Mouse (Mus musculus): ENCODE data around the gene Anxa1.

Anxa1 gene

GRCm38 (mm10) chr19:20390455-20390994 lies at the start of gene Anxa1:
Anxa1 (minus strand) TSS chr19:20390944.
- in situ Hi-C loops (cut with MboI, MseI), result loop anchor here (25.0 kb wide), 1 partner anchor 1728 kb away; the partner anchor contains the start of gene Carnmt1

- in situ Hi-C loops (cut with MboI, MseI), result no loop called here
These were observed 46.3 kb upstream of the Anxa1 start for GRCm38 (mm10) chr19:20437043-20437442.

GRCm38 (mm10) chr19:20434541-20434940 lies 43.8 kb upstream of the Anxa1 start:
- in situ Hi-C loops (cut with MboI, MseI), result loop anchor here (5.0 kb wide), 1 partner anchor 72 kb away; no protein-coding TSS in a partner anchor

GRCm38 (mm10) chr19:20433966-20434365 lies 43.2 kb upstream of the Anxa1 start:
- in situ Hi-C loops (cut with MboI, MseI), result loop anchor here (5.0 kb wide), 1 partner anchor 72 kb away; no protein-coding TSS in a partner anchor

GRCm38 (mm10) chr19:20426443-20427161 lies 35.9 kb upstream of the Anxa1 start:
- in situ Hi-C loops (cut with MboI, MseI), result no loop called here

DNA sequence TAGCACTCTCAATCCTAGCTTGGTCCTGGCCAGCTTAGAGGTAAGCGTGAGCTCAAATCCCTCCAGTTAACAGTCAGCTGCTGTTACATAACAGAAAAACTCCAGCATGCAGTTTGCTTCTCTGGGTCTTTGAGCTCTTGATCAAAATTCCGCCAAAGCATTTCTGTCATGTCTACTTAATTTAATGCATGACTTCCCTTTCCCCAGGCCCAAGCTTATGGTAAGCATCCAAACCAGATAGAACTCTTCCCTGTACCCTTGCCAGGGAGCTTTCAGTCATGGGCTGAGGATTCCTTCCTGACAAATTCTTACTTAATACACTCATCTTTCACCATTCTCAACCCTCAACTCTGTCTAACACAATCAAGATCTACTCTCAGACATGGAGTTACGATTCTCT lies 20.5 kb upstream of the Anxa1 start:
- in situ Hi-C loops (cut with MboI, MseI), result loop anchor here (10.0 kb wide), 1 partner anchor 854 kb away; no protein-coding TSS in a partner anchor

DNA sequence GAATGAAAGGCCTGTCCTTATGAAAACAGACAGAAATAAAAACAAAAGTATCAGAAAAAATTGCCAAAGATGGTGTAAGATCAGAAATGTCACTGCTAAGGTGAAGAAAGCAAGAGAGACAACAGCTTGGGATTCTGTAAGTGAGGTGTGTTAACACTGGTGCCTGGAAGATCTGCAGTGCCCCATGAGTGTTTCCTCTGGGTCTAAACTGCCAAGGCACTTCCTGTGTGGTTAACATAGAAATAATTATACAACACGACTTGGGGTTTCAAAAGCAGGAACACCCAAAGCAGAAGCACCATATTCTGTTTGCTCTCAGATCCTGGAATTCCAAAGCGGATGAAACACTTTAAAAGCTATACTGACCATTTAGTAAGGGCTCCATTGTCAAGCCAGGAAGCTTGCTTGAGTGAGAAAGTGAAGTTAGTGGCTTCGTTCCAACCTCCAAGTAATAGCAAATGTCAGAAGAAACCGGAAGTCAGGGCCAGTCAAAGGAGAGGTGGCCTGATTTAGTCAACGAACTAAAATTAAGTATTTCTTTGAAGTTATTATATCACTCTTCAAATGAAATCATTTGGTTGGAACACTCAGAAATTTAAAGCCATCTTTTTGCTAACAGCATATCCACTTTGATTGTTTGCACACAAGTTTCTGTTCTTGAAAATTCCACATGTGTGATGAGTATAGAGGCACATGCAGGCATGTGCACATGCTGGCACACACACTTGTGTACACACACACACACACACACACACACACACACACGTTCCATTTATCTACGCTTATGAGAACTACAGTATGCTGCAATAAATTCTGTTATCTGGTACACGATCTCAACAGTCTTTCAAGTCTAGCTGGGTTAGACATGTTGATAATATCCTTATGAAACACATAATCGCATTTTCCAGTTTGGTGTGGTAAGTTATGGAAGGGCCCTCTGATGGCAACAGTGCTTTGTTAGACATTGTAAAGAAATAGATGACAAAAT lies 19.1 kb upstream of the Anxa1 start:
- in situ Hi-C loops (cut with MboI, MseI), result loop anchor here (10.0 kb wide), 1 partner anchor 855 kb away; no protein-coding TSS in a partner anchor

DNA sequence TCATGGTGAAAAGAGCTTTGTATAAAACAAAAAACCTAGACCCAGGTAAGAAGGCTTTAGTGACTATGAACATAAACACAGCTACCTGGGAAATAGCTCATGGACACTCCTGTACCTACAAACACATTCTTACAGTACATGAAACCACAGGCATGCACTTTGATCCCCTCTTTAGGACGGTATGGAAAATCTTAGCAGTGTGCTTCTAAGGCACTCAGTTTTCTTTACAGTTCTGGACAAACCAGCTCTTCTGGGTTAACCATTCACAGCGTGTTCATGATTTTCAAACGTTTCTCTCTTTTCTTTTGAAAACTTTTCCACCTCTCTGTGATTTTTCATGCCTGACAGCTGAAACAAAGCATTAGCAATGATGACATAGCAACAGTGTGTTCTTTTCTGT lies 15.7 kb upstream of the Anxa1 start:
- in situ Hi-C loops (cut with MboI, MseI), result no loop called here

DNA sequence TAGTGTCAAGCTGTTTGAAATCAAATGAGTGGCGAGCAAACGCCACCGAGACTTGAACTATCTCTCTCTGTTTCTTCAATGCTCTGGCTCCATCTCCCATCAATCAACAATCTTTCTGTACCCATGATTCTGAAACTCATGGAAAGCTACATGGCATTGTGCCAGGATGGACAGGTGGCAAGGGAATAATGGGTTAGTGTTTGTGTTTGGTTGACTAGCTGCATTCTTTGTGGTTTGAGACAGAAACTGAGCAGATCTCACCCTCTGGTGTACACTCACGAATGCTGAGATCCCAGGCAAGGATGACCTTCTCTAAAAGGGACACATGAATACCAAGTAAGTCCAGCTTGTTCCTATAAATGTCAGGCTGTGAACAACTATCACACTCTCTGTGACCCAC lies 14.3 kb upstream of the Anxa1 start:
- in situ Hi-C loops (cut with MboI, MseI), result no loop called here

DNA sequence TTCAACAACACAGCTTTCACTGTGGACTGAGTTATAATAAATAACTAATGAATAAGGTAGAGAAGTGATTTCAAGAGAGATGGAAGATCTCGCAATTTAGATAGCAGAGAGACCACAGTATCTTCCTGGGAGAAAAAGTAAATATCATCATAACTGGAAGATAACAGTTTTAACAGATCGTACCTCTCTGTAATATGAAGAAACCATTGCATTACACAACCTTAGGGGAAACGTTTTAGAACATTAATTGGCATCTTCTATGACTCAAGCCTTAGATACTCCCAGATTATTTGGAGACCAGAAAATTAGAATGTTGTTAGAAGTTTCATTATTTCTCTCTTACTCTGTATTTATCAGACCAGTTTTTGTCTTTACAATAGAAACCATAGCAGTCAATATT lies 13.0 kb upstream of the Anxa1 start:
- in situ Hi-C loops (cut with MboI, MseI), result no loop called here

GRCm38 (mm10) chr19:20403219-20403618 lies 12.5 kb upstream of the Anxa1 start:
- in situ Hi-C loops (cut with MboI, MseI), result no loop called here

GRCm38 (mm10) chr19:20402516-20403200 lies 11.9 kb upstream of the Anxa1 start:
- in situ Hi-C loops (cut with MboI, MseI), result no loop called here

DNA sequence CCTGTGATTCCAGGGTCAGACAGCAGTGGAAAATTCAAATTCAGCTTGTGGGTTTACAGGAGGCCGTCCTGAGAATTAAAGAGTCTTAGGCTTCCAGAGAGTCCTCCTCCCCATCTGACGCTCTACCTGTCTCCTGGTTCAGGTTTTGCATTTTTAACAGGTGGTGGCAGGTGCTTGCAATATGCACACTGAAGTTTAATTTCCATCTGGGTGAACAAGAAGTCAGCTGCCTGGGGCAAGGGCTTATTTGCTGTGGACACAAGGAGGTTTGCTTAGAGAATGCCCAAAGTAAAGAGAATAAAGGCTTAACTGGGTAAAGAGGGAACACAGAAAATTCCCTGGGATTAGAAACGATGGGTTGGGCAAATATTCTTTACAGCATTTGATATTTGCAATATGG lies 11.2 kb upstream of the Anxa1 start:
- in situ Hi-C loops (cut with MboI, MseI), result no loop called here

DNA sequence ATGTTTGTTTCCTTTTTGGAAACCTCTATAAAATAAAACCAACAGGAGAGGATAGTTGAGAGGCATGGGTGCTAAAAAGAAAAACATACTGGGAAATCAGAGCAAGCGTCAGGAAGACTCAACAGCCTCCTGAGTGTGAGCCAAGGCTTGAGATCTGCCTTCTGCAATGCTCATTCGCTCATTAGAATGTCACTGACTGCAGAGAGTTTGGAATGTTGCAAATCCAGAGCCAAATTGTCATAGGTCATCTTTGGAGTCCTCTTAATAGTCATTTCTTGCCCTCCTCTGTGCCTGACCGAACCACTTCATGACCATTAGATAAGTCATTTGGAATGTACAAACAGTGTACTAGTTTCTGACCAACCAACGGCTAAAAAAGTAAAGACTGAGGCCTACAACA lies 8.4 kb upstream of the Anxa1 start:
- in situ Hi-C loops (cut with MboI, MseI), result loop anchor here (25.0 kb wide), 1 partner anchor 1737 kb away; the partner anchor contains the start of gene Carnmt1

- in situ Hi-C loops (cut with MboI, MseI), result loop anchor here (25.0 kb wide), 1 partner anchor 1735 kb away; the partner anchor contains the start of gene Carnmt1
These were observed 6.3 kb upstream of the Anxa1 start for GRCm38 (mm10) chr19:20397092-20397491.

GRCm38 (mm10) chr19:20393556-20394274 lies 3.0 kb upstream of the Anxa1 start:
- in situ Hi-C loops (cut with MboI, MseI), result loop anchor here (25.0 kb wide), 1 partner anchor 1731 kb away; the partner anchor contains the start of gene Carnmt1

DNA sequence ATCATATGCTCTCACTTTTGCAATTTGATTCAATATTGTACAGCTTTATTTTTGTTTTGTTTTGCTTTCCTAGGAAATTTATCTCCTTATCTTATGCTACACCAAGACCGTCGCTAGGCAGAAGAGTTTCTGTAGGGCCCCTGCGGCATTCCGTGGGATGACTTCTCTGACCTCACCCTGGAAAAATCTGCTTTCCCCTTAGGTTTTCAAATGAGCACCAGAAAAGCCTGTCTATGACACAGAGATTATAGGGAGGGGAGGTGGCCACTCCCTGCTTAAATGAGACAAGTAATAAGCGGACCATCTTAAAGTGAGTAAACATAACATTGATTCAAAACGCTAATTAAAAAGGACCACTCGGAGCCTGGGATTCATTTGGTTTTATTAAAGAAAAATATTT lies 1.0 kb downstream of the Anxa1 start:
- in situ Hi-C loops (cut with MboI, MseI), result loop anchor here (25.0 kb wide), 1 partner anchor 1727 kb away; the partner anchor contains the start of gene Carnmt1

DNA sequence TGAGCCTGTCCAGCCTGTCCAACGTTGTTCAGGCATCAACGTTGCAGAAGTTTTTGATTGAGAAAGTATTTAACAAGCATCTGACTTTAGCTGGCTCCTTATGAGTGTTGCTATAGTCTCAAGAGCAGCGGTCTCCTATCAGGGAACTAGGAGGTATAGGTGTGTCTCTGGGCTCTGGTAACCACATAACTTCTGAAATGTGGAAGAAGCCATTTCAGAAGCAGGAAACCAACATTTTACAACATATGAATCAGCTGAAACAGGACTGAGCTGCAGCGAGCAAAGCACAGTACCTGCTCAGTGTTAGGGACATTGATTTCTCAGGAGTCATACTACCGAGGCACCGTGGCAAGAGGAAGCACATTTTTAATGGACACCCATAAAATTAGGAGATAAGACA lies 1.5 kb downstream of the Anxa1 start:
- in situ Hi-C loops (cut with MboI, MseI), result loop anchor here (25.0 kb wide), 1 partner anchor 1727 kb away; the partner anchor contains the start of gene Carnmt1

GRCm38 (mm10) chr19:20388276-20388675 lies 2.5 kb downstream of the Anxa1 start:
- in situ Hi-C loops (cut with MboI, MseI), result loop anchor here (25.0 kb wide), 1 partner anchor 1726 kb away; the partner anchor contains the start of gene Carnmt1

- in situ Hi-C loops (cut with MboI, MseI), result loop anchor here (25.0 kb wide), 1 partner anchor 1724 kb away; the partner anchor contains the start of gene Carnmt1
These were observed 4.4 kb downstream of the Anxa1 start for GRCm38 (mm10) chr19:20386296-20386695.

All from T-helper 2 cell (primary cell).